Mouse (Mus musculus): ENCODE data around the gene Omp.

DNA sequence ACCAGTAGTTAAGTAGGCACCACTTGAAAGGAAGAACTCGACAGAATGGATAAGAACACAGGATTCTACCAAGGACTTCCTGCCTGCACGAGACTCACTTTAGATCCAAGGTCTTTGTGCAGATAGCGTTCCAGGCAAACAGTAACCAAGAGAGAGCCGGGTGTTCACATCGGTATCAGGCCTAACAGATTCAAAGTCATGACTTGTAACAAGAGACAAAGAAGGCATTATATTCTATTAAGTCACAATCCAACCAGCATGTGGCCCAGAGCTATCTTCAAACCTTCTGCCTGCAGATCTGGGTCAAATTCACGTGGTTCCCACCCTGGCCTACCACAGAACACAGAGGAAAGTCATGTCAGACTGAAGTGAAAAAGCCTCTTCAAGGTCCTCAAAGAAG, 30.6 kb downstream of the Omp start:
- TF ChIP-seq CTCF (IDR thresholded peaks at IDR 0.05; ENCODE audit: low read depth, low read length) (no peak), GATA1 (IDR thresholded peaks at IDR 0.05; ENCODE audit: borderline replicate concordance, low read length) (no peak), POLR2AphosphoS5 (IDR thresholded peaks at IDR 0.05; ENCODE audit: insufficient replicate concordance, low read depth, low read length) (no peak), TAL1 (conservative IDR thresholded peaks at IDR 0.05; ENCODE audit: low read depth, low read length) (no peak), GATA2 (IDR thresholded peaks at IDR 0.05; ENCODE audit: borderline replicate concordance, low read depth, low read length) (no peak)
